Mouse (Mus musculus) thymus, adult 2 months (tissue): ENCODE data around the gene Cyb561a3. TPM values are rescaled to one million over a fixed set of nuclear protein-coding genes. Genes with fewer than 3 reads are reported as not detected.

Source experiments
- DNase-seq: peaks from one replicate; pipeline ENCODE4 v3.0.0; 2021
- H3K27ac ChIP-seq: fragments of 200-500 bp; 2 replicates; pipeline ENCODE4 v1.5.1; 2012; ENCODE audit warnings: low read length, control low read depth; ENCODE audit not compliant: control insufficient read depth, insufficient read depth
- H3K27me3 ChIP-seq: fragments of 200-500 bp; 2 replicates; pipeline ENCODE4 v1.6.1; 2012; ENCODE audit warnings: mild to moderate bottlenecking, low read length, moderate library complexity, mixed read lengths; ENCODE audit not compliant: control insufficient read depth, insufficient read depth
- H3K36me3 ChIP-seq: fragments of 200-500 bp; 2 replicates; pipeline ENCODE4 v1.6.1; 2012; ENCODE audit warnings: mild to moderate bottlenecking, low read length, moderate library complexity; ENCODE audit not compliant: control insufficient read depth, insufficient read depth
- H3K4me1 ChIP-seq: fragments of 200-500 bp; replicated peaks from 2 replicates; pipeline ENCODE4 v1.6.1; 2012; ENCODE audit warnings: low read length; ENCODE audit not compliant: control insufficient read depth, insufficient read depth
- H3K4me3 ChIP-seq: fragments of 200-500 bp; 2 replicates; pipeline ENCODE4 v1.5.1; 2012; ENCODE audit warnings: mild to moderate bottlenecking, low read length, control low read depth, moderate library complexity; ENCODE audit not compliant: control insufficient read depth, insufficient read depth
- CTCF ChIP-seq: fragments of 200-500 bp; IDR thresholded peaks from 2 replicates; pipeline ENCODE4 v1.5.1; 2012; ENCODE audit warnings: mild to moderate bottlenecking, control low read depth, low read length, moderate library complexity, borderline replicate concordance; ENCODE audit not compliant: control insufficient read depth, poor library complexity, insufficient read depth; ENCODE audit errors: extremely low read depth
- POLR2A ChIP-seq: fragments of 200-500 bp; IDR thresholded peaks from 2 replicates; pipeline ENCODE4 v1.6.1; 2012; ENCODE audit warnings: mild to moderate bottlenecking, low read length, control low read depth, moderate library complexity; ENCODE audit not compliant: control insufficient read depth, poor library complexity, insufficient read depth; ENCODE audit errors: extremely low read depth
- WGBS: fragments of 180-500 bp; shearing (Covaris S2); methylation state at CpG from one replicate; pipeline ENCODE4 v1.1.7; 2018; 5-methylcytosine and 5-hydroxymethylcytosine counted together
- polyA plus RNA-seq: library from polyadenylated mRNA; depleted of rRNA; stranded (reverse); fragments of >200 nt; gene quantifications from 2 replicates; pipeline ENCODE4 v1.2.3, GENCODE M21; 2012

Cyb561a3 gene
- polyA plus RNA-seq, 1 experiment = 93.7 TPM

DNA sequence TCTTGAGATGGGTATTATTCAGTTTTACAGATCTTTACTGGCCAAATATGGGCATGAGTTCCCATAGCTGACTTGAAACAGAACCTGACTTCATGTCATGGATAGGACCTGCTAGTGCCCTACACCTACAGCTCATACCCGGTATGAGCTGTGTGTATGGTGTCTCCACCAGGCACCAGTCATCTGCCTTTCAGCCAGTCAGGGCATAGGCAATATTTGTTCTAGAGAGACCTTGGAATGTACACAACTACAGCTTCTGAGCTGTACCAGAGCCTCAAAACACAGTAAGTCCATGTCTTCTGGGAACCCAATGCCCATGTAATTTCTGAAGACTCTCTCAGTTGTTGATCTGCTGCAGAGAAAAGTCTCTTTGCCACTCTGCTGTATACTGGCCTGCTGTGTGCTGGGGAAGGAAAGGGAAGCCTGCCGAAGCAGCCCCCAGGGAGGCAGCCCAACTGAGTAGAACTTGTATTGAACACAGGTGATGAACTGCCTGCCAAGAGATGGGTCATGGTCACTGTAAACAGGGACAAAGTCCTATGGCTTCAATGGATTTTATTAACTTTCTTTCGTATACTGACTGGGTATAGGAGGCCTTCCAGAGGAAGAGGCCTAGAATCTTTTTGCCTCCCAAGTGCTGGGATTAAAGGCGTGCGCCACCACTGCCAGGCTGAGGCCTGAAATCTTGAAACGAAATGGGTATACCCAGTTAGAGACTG is 14.8 kb downstream of the Cyb561a3 start:
- DNase-seq = no peak
- Histone ChIP-seq H3K27me3 (no peaks in the 10 kb centered on the region), H3K27ac (no peak overlapping the region), H3K4me1 (no peaks in the 10 kb centered on the region), H3K4me3 (no peak overlapping the region), H3K36me3 (peaks cover 7% of the 10 kb centered on the region)
- WGBS = 97% methylated on average over 6 of the region's 6 CpGs
- TF ChIP-seq POLR2A (no peak), CTCF (no peak)

DNA sequence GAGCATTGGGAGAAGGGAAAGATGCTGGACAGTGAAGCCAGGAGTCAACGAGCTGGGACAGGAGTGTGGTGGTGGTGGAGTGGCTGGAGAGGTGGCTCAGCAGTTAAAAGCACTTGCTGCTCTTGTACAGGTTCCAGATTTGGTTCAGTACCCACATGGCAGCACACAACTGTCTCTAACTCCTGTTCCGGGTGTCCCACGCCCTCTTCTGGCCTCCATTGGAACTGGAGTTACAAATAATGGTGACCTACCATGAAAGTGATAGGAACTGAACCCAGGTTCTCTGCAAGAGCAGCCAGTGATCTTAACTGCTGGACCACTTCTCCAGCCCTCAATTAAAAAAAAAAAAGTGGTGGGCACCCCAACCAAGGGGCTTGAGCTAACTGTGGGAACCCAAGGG is 21.2 kb downstream of the Cyb561a3 start:
- no peak for TF ChIP-seq POLR2A
- no peak for TF ChIP-seq CTCF
- H3K4me3 ChIP-seq = no peak overlapping the region
- H3K36me3 ChIP-seq = 0 out of 2 replicates have a peak, but pooled peaks cover 4% of the 10 kb centered on the region
- no peak overlapping the region for H3K27ac ChIP-seq
- peaks cover 7% of the 10 kb centered on the region for H3K4me1 ChIP-seq
- H3K27me3 ChIP-seq = no peaks in the 10 kb centered on the region
- peak; percentile 30 for DNase-seq
- 38% methylated on average over 3 of the region's 3 CpGs for WGBS

DNA sequence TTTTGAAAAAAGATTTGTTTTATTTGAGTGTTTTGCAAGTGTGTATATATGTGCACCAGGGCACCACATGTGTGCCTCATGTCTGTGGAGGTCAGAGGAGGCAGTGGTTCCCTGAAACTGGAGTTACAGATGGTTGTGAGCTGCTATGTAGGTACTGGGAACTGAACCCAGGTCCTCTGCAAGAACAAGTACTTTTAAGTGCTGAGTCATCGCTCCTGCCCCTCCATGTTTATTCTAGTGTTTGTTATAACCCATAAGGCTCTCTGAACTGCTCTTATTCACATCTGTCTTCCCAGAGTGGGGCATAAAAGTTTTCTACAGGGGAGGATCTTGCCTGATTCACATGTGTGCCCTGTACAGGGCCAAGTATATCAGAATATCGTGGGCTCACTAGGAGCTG is 22.7 kb downstream of the Cyb561a3 start:
- peaks cover 20% of the 10 kb centered on the region for H3K4me1 ChIP-seq
- DNase-seq = no peak
- H3K4me3 ChIP-seq = no peak overlapping the region
- no peak for TF ChIP-seq POLR2A
- TF ChIP-seq CTCF = no peak
- H3K36me3 ChIP-seq = 0 out of 2 replicates have a peak, but pooled peaks cover 4% of the 10 kb centered on the region
- WGBS = 97% methylated on average over 2 of the region's 2 CpGs
- no peaks in the 10 kb centered on the region for H3K27me3 ChIP-seq
- H3K27ac ChIP-seq = no peak overlapping the region

DNA sequence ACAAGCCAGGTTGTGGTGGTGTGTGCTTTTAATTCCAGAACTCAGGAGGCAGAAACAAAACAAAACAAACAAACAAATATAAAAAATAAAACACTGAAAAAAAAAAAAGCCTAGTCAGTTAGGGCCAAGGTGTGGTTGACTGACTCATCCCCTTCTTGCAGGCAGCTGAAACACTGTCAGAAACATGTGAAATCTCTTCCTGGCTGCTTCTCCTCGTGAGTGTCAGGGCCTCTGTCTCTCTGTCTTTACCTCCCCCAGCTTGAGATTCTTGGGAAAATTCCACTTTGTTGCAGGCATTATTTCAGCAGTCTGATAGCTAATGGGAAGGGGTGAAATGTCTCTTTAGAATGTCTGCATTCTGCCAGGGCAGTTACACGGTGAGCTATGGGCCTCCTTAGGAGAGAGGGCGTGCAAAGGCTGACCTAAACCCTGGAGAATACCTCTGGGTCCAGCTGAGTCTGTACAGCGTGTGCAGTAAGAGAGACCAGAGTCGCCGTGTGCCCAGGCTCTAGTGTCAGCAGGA is 25.3 kb downstream of the Cyb561a3 start:
- Histone ChIP-seq H3K4me1 (peaks cover 26% of the 10 kb centered on the region), H3K27ac (peak overlapping the region; percentile 69), H3K27me3 (no peaks in the 10 kb centered on the region), H3K4me3 (peak overlapping the region; percentile 36), H3K36me3 (no peaks in the 10 kb centered on the region)
- 31% methylated on average over 6 of the region's 6 CpGs for WGBS
- no peak for DNase-seq
- no peak for TF ChIP-seq CTCF
- no peak for TF ChIP-seq POLR2A

DNA sequence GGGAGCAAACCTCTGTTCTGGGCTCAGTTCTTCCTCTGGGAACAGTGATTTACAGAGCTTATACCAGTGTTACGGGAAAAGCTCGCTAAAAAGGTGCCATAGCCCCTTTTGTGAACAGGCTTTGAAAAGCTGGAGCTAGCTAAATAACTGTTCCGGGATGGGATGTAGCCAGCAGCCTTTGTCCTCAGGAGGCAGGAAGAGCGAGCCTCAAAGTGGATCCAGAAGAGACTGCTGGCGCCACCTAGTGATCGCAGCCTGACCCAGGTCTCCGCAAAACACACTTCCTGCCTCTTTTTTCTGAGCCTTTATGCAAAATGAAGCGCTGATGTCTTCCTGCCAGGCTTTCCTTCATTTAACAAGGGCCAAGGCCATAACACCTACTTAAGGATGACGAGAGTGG is 25.8 kb downstream of the Cyb561a3 start:
- DNase-seq = peak; percentile 91
- peak overlapping the region; percentile 36 for H3K4me3 ChIP-seq
- peaks cover 26% of the 10 kb centered on the region for H3K4me1 ChIP-seq
- 0 out of 2 replicates have a peak, but pooled peaks have one; percentile 52 for TF ChIP-seq POLR2A
- TF ChIP-seq CTCF = peak; percentile 83
- peaks cover 4% of the 10 kb centered on the region for H3K36me3 ChIP-seq
- WGBS = 3% methylated on average over 9 of the region's 9 CpGs
- H3K27ac ChIP-seq = peak overlapping the region; percentile 69
- H3K27me3 ChIP-seq = no peaks in the 10 kb centered on the region

DNA sequence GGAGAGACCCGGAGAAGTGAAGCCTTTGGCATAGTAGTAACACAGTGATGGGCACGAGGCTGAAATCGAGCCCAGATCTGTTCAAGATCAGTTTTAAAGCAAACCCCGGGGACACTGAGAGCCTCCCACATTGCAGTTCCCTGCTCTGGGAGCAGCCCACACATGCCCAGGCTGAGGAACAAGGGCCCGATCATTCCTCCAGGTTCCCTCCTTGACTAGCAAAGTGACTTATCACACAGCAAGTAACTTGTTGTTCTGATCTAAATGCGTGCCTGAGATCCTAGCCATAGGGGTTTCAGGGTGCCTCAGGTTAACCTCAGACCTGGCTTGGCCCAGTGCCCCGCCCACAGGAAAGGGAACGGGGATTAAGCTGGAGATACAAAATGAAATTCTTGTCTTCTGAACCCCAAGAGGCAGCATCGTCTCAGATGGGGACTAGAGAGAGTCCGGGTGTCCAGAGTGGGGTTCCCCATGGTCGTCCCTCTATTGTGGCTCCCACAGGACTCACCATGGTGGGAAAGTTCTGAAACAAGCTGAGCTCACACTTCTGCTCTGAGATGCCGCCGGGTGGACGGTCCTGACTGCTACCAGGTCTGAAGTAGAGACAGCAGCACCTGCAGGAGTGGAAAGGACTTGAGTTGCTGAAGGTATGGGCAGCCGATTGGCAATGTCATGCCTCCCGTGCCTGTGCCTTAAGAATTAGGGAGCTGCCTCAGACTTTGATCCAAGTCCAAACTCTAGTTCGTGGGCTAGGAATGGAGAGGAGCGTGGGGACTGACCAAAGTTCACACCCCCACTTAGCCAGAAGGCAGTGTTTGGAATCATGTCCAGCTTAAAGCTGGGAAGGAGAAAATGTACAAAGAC is 26.9 kb downstream of the Cyb561a3 start:
- TF ChIP-seq POLR2A (no peak), CTCF (no peak)
- H3K27ac ChIP-seq = no peak overlapping the region
- peaks cover 15% of the 10 kb centered on the region for H3K36me3 ChIP-seq
- no peak overlapping the region for H3K4me3 ChIP-seq
- peaks cover 26% of the 10 kb centered on the region for H3K4me1 ChIP-seq
- no peaks in the 10 kb centered on the region for H3K27me3 ChIP-seq
- 80% methylated on average over 18 of the region's 18 CpGs for WGBS
- DNase-seq = peak; percentile 9
